Mouse (Mus musculus) B cell, adult 67 days (primary cell): ENCODE data around the gene Sucla2. TPM values are rescaled to one million over a fixed set of nuclear protein-coding genes. Genes with fewer than 3 reads are reported as not detected.

Experiments
- total RNA-seq, 2 experiments: library from RNA; stranded (reverse); gene quantifications; 4 replicates each; pipeline ENCODE4 v1.2.4; 2023

The Sucla2 gene
- 10 to 100 TPM; 48.8 to 49.0 TPM for total RNA-seq

GRCm38 (mm10) chr14:73524766-73525448 lies at the start of gene Sucla2:
Gene Sucla2 (plus strand): TSS chr14:73525319.

GRCm38 (mm10) chr14:73509765-73510423 lies 15.2 kb upstream of the Sucla2 start, which contains the start of gene Med4:
Gene Med4 (plus strand): TSS chr14:73510025.

GRCm38 (mm10) chr14:73548051-73548450 lies 22.9 kb downstream of the Sucla2 start, which contains the start of gene Nudt15:
Gene Nudt15 (minus strand): TSS chr14:73548242.

Other genes starting within 250 kb of the Sucla2 start
- 100 to 1,000 TPM; 113 to 122 TPM for gene Rb1, start 199.5 kb upstream of the Sucla2 start, total RNA-seq
- 100 to 1,000 TPM; 369 to 395 TPM for gene Itm2b, start 140.0 kb upstream of the Sucla2 start, total RNA-seq
- 10 to 100 TPM; 54.6 to 61.7 TPM for gene Med4, start 15.3 kb upstream of the Sucla2 start, total RNA-seq
- 10 to 100 TPM; 22.8 to 24.3 TPM for gene Nudt15, start 22.9 kb downstream of the Sucla2 start, total RNA-seq
- gene Gm21750, start 135.9 kb downstream of the Sucla2 start, total RNA-seq: not detected